Mouse (Mus musculus): ENCODE measurements around the gene Ctbp2. TPM values are rescaled to one million over a fixed set of nuclear protein-coding genes. Genes with fewer than 3 reads are reported as not detected.

The Ctbp2 gene
- polyA plus RNA-seq, 1 experiment from 2014 or later = 117 TPM

DNA sequence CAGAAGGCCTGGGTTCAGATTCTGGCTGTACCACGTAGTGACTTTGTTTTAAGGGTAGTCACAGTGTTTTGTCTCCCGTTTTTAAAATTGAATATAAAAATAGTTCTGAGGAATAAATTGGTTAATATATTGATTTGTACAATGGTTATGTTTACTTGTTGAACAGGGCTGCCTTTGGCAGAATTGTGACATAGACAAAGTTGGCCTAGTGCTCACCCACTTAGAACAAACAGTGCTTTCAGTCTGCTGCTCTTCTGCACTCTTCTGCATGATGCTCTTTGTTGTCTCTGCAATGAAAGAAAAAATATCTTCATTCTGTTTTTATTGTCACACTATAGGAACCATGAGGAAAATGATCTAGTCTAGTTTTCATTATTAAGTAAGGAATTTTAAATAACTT, 185.0 kb downstream of the Ctbp2 start:
- no peak for ATAC-seq (replicated peaks; ENCODE audit: low FRiP score)
- no peak overlapping the region for H3K4me2 ChIP-seq

More for the DNA sequence above, 185.0 kb downstream of the Ctbp2 start:
- Histone ChIP-seq H3K27ac (no peak overlapping the region), H3K4me1 (peaks cover 18% of the 10 kb centered on the region), H3K36me3 (no peaks in the 10 kb centered on the region), H3K27me3 (no peaks in the 10 kb centered on the region), H3K4me3 (replicated peaks) (no peak overlapping the region), H3K9me3 (replicated peaks) (no peaks in the 10 kb centered on the region), H3K9ac (no peak overlapping the region)
- 88% methylated on average over 2 of the region's 2 CpGs for WGBS

Other genes starting within 250 kb of the Ctbp2 start
- 12.7 and 12.9 TPM in 2 replicates for gene Zranb1, start 193.2 kb downstream of the Ctbp2 start, polyA plus RNA-seq (2015; fragmentation: Nextera tagmentation; extraction: Ambion mirVana)
- 99.9 and 104 TPM in 2 replicates for gene Fgfr2, start 1.0 kb downstream of the Ctbp2 start, polyA plus RNA-seq (2015; fragmentation: Nextera tagmentation; extraction: Ambion mirVana)